Mouse (Mus musculus) stomach, embryonic 16.5 days (tissue): ENCODE data around the gene Ppp1r37. TPM values are rescaled to one million over a fixed set of nuclear protein-coding genes. Genes with fewer than 3 reads are reported as not detected.

Source experiments
- ATAC-seq: fragments of 200-750 bp; cut with Nextera tagmentation; 2 replicates; pipeline ENCODE4 v1.8.0; 2017; ENCODE audit warnings: moderate number of reproducible peaks, moderate TSS enrichment; ENCODE audit not compliant: insufficient read depth, low FRiP score
- H3K27ac ChIP-seq: fragments of 300-500 bp; sonication (generic); 2 replicates; pipeline ENCODE4 v1.5.1; 2014; ENCODE audit warnings: low read length
- H3K27me3 ChIP-seq: fragments of 300-500 bp; sonication (generic); 2 replicates; pipeline ENCODE4 v1.6.1; 2014; ENCODE audit warnings: low read length, control low read depth, mixed read lengths; ENCODE audit not compliant: control insufficient read depth, insufficient read depth
- H3K36me3 ChIP-seq: fragments of 300-500 bp; sonication (generic); 2 replicates; pipeline ENCODE4 v1.6.1; 2014; ENCODE audit warnings: low read length; ENCODE audit not compliant: control insufficient read depth, insufficient read depth
- H3K4me1 ChIP-seq: fragments of 300-500 bp; sonication (generic); 2 replicates; pipeline ENCODE4 v1.6.1; 2014; ENCODE audit warnings: low read length, control low read depth, mixed read lengths; ENCODE audit not compliant: control insufficient read depth, insufficient read depth
- H3K4me2 ChIP-seq: fragments of 300-500 bp; sonication (generic); 2 replicates; pipeline ENCODE4 v1.6.1; 2014; ENCODE audit warnings: low read depth, low read length, mixed read lengths
- H3K4me3 ChIP-seq: fragments of 300-500 bp; sonication (generic); replicated peaks from 2 replicates; pipeline ENCODE4 v1.5.1; 2014; ENCODE audit warnings: mild to moderate bottlenecking, low read length
- H3K9ac ChIP-seq: fragments of 300-500 bp; sonication (generic); 2 replicates; pipeline ENCODE4 v1.6.1; 2014; ENCODE audit warnings: low read length
- H3K9me3 ChIP-seq: fragments of 300-500 bp; sonication (generic); replicated peaks from 2 replicates; pipeline ENCODE4 v1.6.1; 2016; ENCODE audit warnings: low read length, control low read depth; ENCODE audit not compliant: control insufficient read depth
- WGBS: fragments of 180-500 bp; shearing (Covaris S2); extraction: QIAGEN DNeasy Blood & Tissue Kit; methylation state at CpG from one replicate; pipeline ENCODE4 v1.1.7; 2014; 5-methylcytosine and 5-hydroxymethylcytosine counted together
- polyA plus RNA-seq: library from polyadenylated mRNA; unstranded; fragments of >200 nt; fragmentation: Nextera tagmentation; extraction: Ambion mirVana; gene quantifications from 2 replicates; pipeline ENCODE4 v1.2.1, GENCODE M21; 2015

Gene Ppp1r37
- polyA plus RNA-seq, 1 experiment from 2014 or later, result 20.4 TPM

GRCm38 (mm10) chr7:19593061-19593730, 30.3 kb upstream of the Ppp1r37 start:
- Histone ChIP-seq H3K4me1 (no peaks in the 10 kb centered on the region), H3K4me3 (no peak overlapping the region), H3K4me2 (no peak overlapping the region), H3K9ac (no peak overlapping the region), H3K36me3 (peaks cover 20% of the 10 kb centered on the region), H3K9me3 (no peaks in the 10 kb centered on the region), H3K27ac (no peak overlapping the region), H3K27me3 (no peaks in the 10 kb centered on the region)
- WGBS, result 84% methylated on average over 10 of the region's 10 CpGs
- no peak for ATAC-seq

- ATAC-seq, result peak; percentile 51; the same call in 1 of the 2 replicates
- no peaks in the 10 kb centered on the region for H3K27me3 ChIP-seq
- no peak overlapping the region for H3K4me2 ChIP-seq
- 55% methylated on average over 3 of the region's 3 CpGs for WGBS
- H3K4me3 ChIP-seq, result no peak overlapping the region
- H3K36me3 ChIP-seq, result peaks cover 34% of the 10 kb centered on the region
- H3K4me1 ChIP-seq, result no peaks in the 10 kb centered on the region
- no peak overlapping the region for H3K27ac ChIP-seq
- H3K9ac ChIP-seq, result no peak overlapping the region
- no peaks in the 10 kb centered on the region for H3K9me3 ChIP-seq
These were observed 27.0 kb upstream of the Ppp1r37 start for GRCm38 (mm10) chr7:19589917-19590316.

- peaks cover 40% of the 10 kb centered on the region for H3K36me3 ChIP-seq
- no peaks in the 10 kb centered on the region for H3K9me3 ChIP-seq
- H3K27ac ChIP-seq, result no peak overlapping the region
- H3K4me2 ChIP-seq, result no peak overlapping the region
- 42% methylated on average over 3 of the region's 3 CpGs for WGBS
- H3K4me3 ChIP-seq, result no peak overlapping the region
- no peak for ATAC-seq
- H3K4me1 ChIP-seq, result no peaks in the 10 kb centered on the region
- no peak overlapping the region for H3K9ac ChIP-seq
- no peaks in the 10 kb centered on the region for H3K27me3 ChIP-seq
These were observed 26.3 kb upstream of the Ppp1r37 start for GRCm38 (mm10) chr7:19589207-19589606.

- no peak for ATAC-seq
- Histone ChIP-seq H3K36me3 (peaks cover 52% of the 10 kb centered on the region), H3K4me3 (no peak overlapping the region), H3K9ac (no peak overlapping the region), H3K9me3 (no peaks in the 10 kb centered on the region), H3K27me3 (no peaks in the 10 kb centered on the region), H3K27ac (no peak overlapping the region), H3K4me2 (no peak overlapping the region), H3K4me1 (no peaks in the 10 kb centered on the region)
- WGBS, result 82% methylated on average over 46 of the region's 46 CpGs
These were observed 23.4 kb upstream of the Ppp1r37 start for GRCm38 (mm10) chr7:19586269-19586668.

GRCm38 (mm10) chr7:19580634-19581033, 17.8 kb upstream of the Ppp1r37 start:
- peaks cover 21% of the 10 kb centered on the region for H3K36me3 ChIP-seq
- ATAC-seq, result peak; percentile 58; the same call in 1 of the 2 replicates
- H3K4me3 ChIP-seq, result no peak overlapping the region
- H3K27ac ChIP-seq, result peak overlapping the region; percentile 83
- H3K9ac ChIP-seq, result no peak overlapping the region
- 0 out of 2 replicates have a peak overlapping the region, but pooled peaks have one; percentile 5 for H3K4me2 ChIP-seq
- peaks cover 14% of the 10 kb centered on the region for H3K4me1 ChIP-seq
- no peaks in the 10 kb centered on the region for H3K9me3 ChIP-seq
- WGBS, result 84% methylated on average over 8 of the region's 8 CpGs
- peaks cover 18% of the 10 kb centered on the region for H3K27me3 ChIP-seq

GRCm38 (mm10) chr7:19579751-19580150, 16.9 kb upstream of the Ppp1r37 start:
- peaks cover 21% of the 10 kb centered on the region for H3K36me3 ChIP-seq
- no peak overlapping the region for H3K4me2 ChIP-seq
- H3K4me1 ChIP-seq, result peaks cover 14% of the 10 kb centered on the region
- 89% methylated on average over 10 of the region's 10 CpGs for WGBS
- no peak for ATAC-seq
- peaks cover 18% of the 10 kb centered on the region for H3K27me3 ChIP-seq
- H3K9me3 ChIP-seq, result no peaks in the 10 kb centered on the region
- H3K9ac ChIP-seq, result no peak overlapping the region
- no peak overlapping the region for H3K4me3 ChIP-seq
- peak overlapping the region; percentile 83 for H3K27ac ChIP-seq

GRCm38 (mm10) chr7:19578436-19578835, 15.6 kb upstream of the Ppp1r37 start:
- Histone ChIP-seq H3K36me3 (peaks cover 8% of the 10 kb centered on the region), H3K27ac (peak overlapping the region; percentile 7; the same call in 1 of the 2 replicates), H3K9me3 (no peaks in the 10 kb centered on the region), H3K4me2 (peak overlapping the region; percentile 81), H3K4me3 (peak overlapping the region; percentile 51), H3K4me1 (peaks cover 20% of the 10 kb centered on the region), H3K9ac (peak overlapping the region; percentile 73; the same call in 1 of the 2 replicates), H3K27me3 (peaks cover 18% of the 10 kb centered on the region)
- ATAC-seq, result no peak
- WGBS, result 57% methylated on average over 4 of the region's 4 CpGs

GRCm38 (mm10) chr7:19577877-19578414, 15.1 kb upstream of the Ppp1r37 start:
- H3K27ac ChIP-seq, result peak overlapping the region; percentile 7; the same call in 1 of the 2 replicates
- H3K4me1 ChIP-seq, result peaks cover 20% of the 10 kb centered on the region
- no peaks in the 10 kb centered on the region for H3K9me3 ChIP-seq
- H3K4me2 ChIP-seq, result peak overlapping the region; percentile 81
- H3K9ac ChIP-seq, result peak overlapping the region; percentile 73
- peak overlapping the region; percentile 51 for H3K4me3 ChIP-seq
- H3K27me3 ChIP-seq, result peaks cover 18% of the 10 kb centered on the region
- WGBS, result 14% methylated on average over 10 of the region's 10 CpGs
- H3K36me3 ChIP-seq, result peaks cover 7% of the 10 kb centered on the region; the same call in 1 of the 2 replicates
- ATAC-seq, result no peak

- peak within 1 kb of the TSS; percentile 73 for H3K9ac ChIP-seq
- peak within 1 kb of the TSS; percentile 51 for H3K4me3 ChIP-seq
- H3K9me3 ChIP-seq, result no peaks in the 10 kb centered on the region
- peaks cover 5% of the 10 kb centered on the region; the same call in 1 of the 2 replicates for H3K36me3 ChIP-seq
- peaks cover 24% of the 10 kb centered on the region for H3K4me1 ChIP-seq
- under 1% methylated on average over 56 of the region's 56 CpGs for WGBS
- H3K4me2 ChIP-seq, result peak within 1 kb of the TSS; percentile 81
- no peak for ATAC-seq
- H3K27ac ChIP-seq, result peak within 1 kb of the TSS; percentile 7; the same call in 1 of the 2 replicates
- peaks cover 18% of the 10 kb centered on the region for H3K27me3 ChIP-seq
These were observed 14.4 kb upstream of the Ppp1r37 start, which contains the start of the genes Zfp296 and Gemin7 for GRCm38 (mm10) chr7:19577141-19577852. Gene Zfp296, plus strand, starts transcription at chr7:19577287. Gene Gemin7, minus strand, starts transcription at chr7:19577595.
